Mouse (Mus musculus): ENCODE data around the gene Tcta.
"Not testable (repeated sequence)": the region's sequence is repeated elsewhere in the genome, so short reads cannot be mapped to it uniquely, and the experiment has no call there.

Tcta gene

DNA sequence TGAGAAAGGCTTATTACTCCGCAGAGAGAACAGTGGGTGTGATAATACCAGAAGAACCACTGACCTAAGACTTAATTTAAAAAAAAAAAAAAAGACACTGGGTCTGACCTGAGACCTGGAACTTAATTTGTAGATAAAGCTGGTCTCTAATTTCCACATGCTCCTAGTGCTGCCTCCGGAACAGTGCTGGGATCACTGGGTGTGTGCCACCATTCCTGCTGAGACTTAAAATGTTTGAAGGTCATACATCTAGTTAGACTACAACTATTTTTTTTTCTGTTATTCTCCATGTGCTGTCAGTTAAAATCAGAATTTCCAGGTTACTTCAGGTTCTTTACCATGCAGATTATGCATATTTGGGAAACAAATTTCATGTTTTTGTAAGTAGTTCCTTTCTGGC lies 2.2 kb upstream of the Tcta start:
- DNase-seq, result no peak

GRCm38 (mm10) chr9:108307021-108307807 lies 1.3 kb upstream of the Tcta start:
- no peak for DNase-seq

GRCm38 (mm10) chr9:108306571-108306980 lies 616 bp upstream of the Tcta start:
- DNase-seq, result peak; percentile 91

DNA sequence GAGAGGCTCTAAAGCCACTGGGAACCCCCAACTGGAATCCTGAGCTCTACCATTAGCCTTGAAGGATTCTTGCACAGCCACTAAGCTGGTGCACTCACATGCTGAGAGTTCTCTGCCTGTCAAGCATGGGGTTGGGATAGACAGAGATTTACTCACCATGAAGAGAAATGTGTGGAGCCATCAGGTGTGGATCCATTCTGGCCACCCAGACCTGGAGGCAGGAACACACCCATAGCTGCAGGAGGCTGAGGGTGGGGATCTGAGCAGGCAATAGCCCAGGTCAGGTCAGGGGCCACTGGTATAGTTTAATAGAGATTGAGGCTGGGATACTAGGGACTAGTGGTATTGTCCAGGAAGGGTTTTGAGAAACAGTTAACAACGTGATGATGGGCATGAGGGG lies 790 bp downstream of the Tcta start:
- peak; percentile 29 for DNase-seq

DNA sequence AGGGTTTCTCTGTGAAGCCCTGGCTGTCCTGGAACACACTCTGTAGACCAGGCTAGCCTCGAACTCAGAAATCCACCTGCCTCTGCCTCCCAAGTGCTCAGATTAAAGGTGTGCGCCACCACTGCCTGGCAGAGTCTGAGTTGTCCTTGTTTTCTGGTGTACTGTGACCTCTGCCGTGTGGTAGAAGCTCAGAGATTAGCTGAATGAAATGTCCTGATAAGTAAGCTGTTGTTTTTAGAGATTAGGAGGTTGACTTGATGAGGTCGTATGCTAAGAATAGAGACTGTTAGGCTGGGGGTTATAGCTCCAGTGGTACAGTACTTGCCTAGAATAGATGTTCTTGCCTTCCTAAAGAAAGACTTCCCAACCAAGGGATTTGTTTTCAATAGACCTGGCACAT lies 1.2 kb downstream of the Tcta start:
- DNase-seq, result no peak

DNA sequence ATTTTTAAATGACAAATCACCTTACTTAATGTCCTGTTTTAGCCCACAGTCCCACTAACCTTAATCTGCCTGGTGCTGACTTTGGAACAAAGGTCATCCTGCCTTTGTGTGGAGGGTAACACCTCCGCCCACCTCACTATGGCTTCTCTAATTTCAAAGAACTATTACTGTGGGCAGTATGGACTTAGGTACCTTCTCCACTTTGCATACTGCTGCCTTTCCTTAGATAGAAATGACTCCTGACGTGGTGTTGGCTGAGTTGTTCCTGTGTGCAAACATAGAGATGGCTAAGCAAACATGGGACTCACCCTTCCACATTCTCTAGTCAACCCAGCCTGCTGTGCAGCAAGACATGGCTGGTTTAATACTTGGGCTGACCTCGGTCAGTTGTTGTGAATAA lies 4.1 kb downstream of the Tcta start:
- DNase-seq, result no peak

DNA sequence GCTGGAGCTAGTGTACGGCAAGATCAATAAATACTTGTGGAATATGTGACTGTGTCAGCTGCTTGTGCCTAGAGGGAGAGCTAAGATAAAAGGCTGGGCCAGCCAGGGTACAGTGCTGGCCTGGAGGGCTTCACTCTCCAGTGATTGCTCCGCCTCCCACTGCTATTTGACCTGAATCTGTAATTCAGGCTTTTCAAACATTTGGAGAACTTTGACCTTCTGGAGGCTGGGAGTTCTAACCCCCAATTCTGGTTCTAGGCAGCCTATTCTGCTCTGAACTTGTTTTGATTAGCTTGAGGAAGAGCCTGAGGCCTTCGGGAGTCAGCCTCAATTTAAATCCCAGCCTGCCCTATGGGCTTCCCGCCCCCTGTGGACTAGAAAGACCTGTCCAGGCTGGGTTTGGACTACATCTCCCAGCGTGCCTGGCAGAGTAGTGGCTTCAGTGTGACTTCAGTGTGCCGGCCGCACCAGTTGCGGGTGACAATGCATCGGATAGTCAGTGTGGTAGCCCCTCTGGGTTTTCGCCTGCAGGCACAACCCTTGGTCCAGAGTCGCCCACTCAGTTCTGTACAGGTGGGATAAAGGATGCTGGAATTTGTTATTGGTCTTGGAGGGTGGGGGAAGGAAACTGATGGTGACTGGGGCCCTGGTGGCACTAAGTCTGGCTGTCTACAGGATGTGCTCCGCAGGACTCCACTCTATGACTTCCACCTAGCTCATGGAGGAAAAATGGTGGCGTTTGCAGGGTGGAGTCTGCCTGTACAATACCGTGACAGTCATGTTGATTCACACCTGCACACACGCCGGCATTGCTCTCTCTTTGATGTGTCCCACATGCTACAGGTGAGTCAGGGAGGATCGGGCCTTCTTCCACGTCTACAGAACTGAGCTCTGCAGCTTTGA lies 9.3 kb downstream of the Tcta start, which contains the start of gene Amt:
Gene Amt (plus strand): TSS at position 401 of the 903 bp plus-strand sequence.
- no peak for DNase-seq

DNA sequence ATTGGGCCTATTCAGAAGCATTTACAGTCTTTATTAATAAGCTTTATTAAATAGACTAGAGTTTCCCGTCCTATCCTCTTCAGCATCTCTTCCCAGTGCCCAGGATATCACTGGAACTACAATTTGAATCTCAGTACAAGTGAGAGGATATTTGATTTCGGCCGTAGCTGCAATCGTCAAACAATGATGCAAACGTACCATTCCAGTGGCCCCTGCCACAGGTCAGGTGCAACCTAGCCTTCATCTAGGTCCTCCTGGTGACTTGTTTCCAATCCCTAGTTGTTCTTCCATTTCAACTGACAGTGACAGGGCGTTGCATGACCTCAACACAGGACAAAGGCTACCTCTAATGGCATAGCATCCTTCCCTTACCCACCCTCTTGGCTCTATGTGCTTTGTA lies 15.2 kb downstream of the Tcta start:
- DNase-seq, result no peak

GRCm38 (mm10) chr9:108290016-108290750 lies 15.8 kb downstream of the Tcta start, which contains the start of gene Nicn1:
Gene Nicn1 (plus strand): TSS chr9:108290429.
- DNase-seq, result peak; percentile 85

- no peak for DNase-seq
Measured at GRCm38 (mm10) chr9:108289347-108289746, 16.6 kb downstream of the Tcta start.

DNA sequence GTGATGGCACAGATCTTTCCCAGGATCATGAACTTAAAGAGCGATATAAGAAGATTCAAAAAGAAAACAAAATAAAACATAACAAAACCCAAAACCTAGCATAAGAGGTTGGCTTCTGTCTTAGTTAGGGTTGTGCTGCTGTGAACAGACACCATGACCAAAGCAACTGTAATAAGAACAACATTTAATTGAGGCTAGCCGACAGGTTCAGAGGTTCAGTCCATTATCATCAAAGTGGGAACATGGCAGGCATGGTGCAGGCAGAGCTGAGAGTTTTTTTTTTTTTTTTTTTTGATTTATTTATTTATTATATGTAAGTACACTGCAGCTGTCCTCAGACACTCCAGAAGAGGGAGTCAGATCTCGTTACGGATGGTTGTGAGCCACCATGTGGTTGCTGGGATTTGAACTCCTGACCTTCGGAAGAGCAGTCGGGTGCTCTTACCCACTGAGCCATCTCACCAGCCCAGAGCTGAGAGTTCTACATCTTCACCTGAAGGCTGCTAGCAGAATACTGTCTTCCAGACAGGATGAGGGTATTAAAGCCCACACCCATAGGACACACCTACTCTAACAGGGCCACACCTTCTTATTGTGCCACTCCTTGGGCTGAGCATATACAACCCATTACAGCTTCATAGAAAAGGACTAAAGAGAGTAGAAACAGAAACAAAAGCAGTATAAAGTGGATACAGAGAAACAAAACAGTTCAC lies 18.3 kb downstream of the Tcta start:
- not testable (repeated sequence) for DNase-seq

DNA sequence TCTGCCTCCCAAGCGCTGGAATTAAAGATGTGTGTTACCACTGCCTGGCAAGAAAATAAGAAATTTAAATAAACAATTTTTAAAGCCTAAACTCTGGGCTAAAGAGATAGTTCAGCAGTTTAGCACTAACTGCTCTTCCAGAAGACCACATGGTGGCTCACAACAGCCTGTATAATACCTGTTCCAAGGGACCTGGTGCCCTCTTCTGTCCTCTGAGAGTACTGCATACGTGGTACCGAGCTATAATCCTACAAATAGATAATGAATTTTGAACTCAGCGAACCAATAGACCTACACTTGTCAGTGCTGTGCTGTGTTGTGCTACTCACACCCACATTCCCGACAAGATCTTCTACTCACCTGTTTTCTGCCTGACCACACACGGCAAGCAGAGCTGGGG lies 21.6 kb downstream of the Tcta start:
- DNase-seq, result peak; percentile 86

DNA sequence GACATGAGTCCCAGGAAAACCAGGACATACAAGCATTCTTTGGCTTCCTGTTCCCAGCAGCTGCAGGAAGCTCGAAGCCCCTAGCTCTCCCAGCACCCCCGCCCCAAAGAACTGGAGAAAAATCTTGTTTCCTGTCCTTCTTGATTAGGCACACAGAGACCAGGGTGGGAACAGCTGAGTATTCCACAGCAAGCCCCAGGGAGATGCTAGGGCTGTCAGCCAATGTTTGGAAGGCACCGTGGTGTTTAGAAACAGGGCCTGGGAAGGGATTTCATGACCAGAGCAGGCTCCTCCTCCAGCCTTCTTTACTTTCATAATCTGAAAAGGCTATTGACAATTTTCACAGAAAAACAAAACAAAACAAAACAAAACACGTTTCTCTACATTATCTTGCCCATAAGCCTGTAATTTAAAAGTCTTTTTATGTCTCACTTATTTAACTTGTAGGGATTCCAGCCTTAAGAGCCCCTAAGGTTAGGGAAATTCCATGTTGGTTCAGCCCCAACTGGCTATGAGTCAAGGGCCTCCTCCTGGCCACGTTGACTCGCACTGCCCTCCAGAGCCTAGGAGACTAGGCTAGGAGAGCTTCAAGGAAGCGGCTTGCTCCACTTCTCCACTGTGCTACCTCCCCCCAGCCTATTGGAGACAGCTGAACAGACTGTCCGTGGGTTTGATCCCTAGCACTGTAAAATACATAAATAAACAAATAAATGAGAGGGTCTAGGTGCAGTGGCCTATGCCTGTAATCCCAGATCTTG lies 25.7 kb downstream of the Tcta start:
- no peak for DNase-seq

DNA sequence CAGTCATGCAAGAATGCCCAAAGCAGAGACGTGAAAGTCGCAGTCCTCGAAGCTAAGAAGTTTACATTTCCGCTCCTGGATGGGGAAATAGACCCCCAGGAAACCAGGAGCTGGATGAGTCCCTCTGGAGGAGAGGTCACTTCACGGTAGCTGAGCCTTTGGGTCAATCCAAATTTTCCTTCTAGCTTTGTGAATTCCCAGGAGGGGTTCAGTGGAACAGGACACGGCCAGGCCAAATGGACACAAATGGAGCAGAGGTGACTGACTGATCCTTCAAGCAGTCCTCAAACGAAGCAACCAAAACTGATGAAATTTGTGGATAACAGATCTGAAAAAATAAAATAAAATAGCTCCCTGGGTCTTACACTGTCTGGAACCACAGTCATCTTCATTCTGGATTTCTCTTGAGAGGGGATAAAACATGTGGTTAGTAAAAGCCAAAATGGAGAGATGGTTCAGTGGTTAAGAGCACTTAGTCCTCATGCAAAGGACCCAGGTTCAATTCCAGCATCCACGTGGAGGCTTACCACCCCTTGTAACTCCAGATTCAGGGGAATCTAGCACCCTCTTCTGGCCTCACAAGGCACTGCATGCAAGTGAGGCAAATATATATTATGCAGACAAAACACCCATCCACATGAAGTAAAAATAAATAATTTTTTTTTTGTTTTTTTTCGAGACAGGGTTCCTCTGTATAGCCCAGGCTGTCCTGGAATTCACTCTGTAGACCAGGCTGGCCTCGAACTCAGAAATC lies 27.1 kb downstream of the Tcta start:
- peak; percentile 76 for DNase-seq

DNA sequence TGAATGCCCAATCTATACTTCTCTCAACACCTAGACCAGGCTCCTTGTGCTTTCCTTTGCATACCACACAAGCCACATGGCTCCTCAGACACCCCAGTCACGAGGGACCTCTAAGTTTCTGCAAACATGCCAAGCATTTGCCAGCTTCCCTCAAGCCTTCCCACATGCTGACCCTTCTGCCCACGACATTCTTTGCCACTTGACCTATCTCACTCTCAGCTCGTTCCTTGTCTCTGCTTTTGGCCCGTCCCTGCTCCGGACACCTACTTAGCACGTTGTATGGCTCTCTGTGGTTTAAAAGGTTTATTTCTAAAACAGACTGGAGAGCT lies 30.7 kb downstream of the Tcta start:
- no peak for DNase-seq

DNA sequence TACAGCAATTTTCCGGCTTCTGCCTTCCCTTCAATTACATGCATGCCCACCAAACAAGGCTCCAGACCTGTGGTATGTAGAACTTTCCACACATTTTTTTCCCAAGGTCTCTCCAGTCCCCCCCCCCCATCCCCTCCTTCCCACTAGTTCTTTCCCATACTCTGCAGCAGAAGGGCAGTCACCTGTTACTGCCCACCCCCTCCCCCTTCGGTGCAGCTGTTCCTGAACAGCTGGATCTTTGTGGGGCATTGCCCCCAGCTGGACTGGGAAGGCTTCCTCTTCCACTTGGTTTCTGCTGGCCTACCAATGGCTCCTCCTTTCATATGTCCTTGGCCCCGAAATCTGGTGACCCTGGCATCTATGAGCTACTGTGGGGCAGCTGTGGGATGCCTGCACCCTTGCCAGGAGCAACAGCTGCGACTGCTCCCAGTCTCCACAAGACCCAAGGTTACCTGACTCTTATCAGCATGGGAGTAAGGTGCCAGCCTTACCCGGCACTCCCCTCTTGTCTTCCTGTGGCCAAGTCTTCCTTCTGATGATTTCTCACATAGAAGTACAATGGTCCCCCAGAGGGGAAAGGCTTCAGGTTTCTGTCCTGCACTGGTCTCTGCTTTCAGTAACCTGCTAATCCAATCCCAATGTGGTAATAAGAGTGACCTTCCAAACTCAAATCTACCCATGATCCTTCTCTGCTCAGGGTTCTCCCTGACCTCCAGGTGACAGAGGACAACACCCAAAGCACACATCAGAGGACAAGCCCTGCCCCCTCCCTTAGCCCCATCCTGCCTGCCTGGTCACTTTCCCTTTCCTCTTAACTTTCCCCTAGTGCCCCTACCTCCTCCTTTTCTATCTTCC lies 31.3 kb downstream of the Tcta start:
- no peak for DNase-seq

DNA sequence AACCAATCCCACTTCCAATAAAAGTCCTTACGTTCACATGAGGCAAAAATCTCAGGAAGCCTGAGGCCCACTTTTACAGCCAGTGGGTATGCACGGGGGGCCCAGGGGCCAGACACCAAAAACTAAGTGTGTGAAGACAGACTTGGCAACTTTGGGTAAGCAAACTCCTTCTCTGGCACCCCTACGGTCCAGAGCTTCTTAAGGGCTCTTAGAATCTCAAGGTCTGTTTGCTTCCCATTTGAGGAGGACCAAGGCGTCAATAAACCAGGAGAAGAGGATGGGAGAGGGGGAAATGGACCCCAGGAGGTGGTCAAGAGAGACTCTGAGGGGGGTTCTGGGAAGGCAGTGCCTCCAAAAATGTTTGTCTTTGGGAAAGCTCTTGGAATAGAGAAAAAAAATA lies 32.5 kb downstream of the Tcta start:
- no peak for DNase-seq

GRCm38 (mm10) chr9:108272691-108273090 lies 33.3 kb downstream of the Tcta start:
- DNase-seq, result no peak

DNA sequence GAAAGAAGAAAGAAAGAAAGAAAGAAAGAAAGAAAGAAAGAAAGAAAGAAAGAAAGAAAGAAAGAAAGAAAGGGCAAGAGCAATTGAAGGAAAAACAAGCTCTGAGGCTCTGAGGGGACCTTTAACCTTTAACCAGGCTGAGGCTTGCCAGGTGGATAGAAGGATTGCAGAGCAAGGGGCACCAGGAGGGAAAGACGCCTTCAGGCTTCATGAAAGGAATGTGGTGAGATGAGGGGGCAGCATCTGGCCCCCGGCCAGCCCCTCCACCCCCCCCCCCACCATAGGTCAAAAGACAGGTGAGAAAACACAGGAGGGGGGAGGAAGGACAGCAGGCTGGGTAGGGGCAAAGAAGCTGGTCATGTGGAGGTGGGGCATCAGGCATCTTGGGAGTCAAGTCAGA lies 34.0 kb downstream of the Tcta start:
- DNase-seq, result no peak

GRCm38 (mm10) chr9:108268701-108269100 lies 37.3 kb downstream of the Tcta start:
- not testable (repeated sequence) for DNase-seq

All from thymus, postnatal 4 days (tissue).